Mouse (Mus musculus) limb, embryonic 13.5 days (tissue): ENCODE results near the gene Stim1. TPM values are rescaled to one million over a fixed set of nuclear protein-coding genes. Genes with fewer than 3 reads are reported as not detected.

ENCODE experiments used
- ATAC-seq: fragments of 200-750 bp; cut with Nextera tagmentation; 2 replicates; pipeline ENCODE4 v1.8.0; 2017; ENCODE audit warnings: low read depth, moderate number of reproducible peaks, moderate TSS enrichment; ENCODE audit not compliant: low FRiP score
- H3K27ac ChIP-seq: fragments of 300-500 bp; sonication (generic); 2 replicates; pipeline ENCODE4 v1.5.1; 2015; ENCODE audit warnings: inconsistent platforms, mild to moderate bottlenecking, moderate library complexity
- H3K27me3 ChIP-seq: fragments of 300-500 bp; sonication (generic); 2 replicates; pipeline ENCODE4 v1.6.1; 2015; ENCODE audit warnings: mild to moderate bottlenecking, inconsistent platforms
- H3K36me3 ChIP-seq: fragments of 300-500 bp; sonication (generic); 2 replicates; pipeline ENCODE4 v1.6.1; 2015; ENCODE audit warnings: inconsistent platforms, mild to moderate bottlenecking, moderate library complexity
- H3K4me1 ChIP-seq: fragments of 300-500 bp; sonication (generic); 2 replicates; pipeline ENCODE4 v1.6.1; 2015; ENCODE audit warnings: inconsistent platforms
- H3K4me2 ChIP-seq: fragments of 300-500 bp; sonication (generic); replicated peaks from 2 replicates; pipeline ENCODE4 v1.6.1; 2015; ENCODE audit warnings: inconsistent platforms, mild to moderate bottlenecking, moderate library complexity
- H3K4me3 ChIP-seq: fragments of 300-500 bp; sonication (generic); 2 replicates; pipeline ENCODE4 v1.5.1; 2015; ENCODE audit warnings: moderate library complexity, mild to moderate bottlenecking, inconsistent platforms
- H3K9ac ChIP-seq: fragments of 300-500 bp; sonication (generic); 2 replicates; pipeline ENCODE4 v1.6.1; 2015; ENCODE audit warnings: mild to moderate bottlenecking, inconsistent platforms
- H3K9me3 ChIP-seq: fragments of 300-500 bp; sonication (generic); 2 replicates; pipeline ENCODE4 v1.6.1; 2016; ENCODE audit warnings: inconsistent platforms
- WGBS: fragments of 180-500 bp; shearing (Covaris S2); methylation state at CpG from one replicate; pipeline ENCODE4 v1.1.7; 2015; 5-methylcytosine and 5-hydroxymethylcytosine counted together
- polyA plus RNA-seq: library from polyadenylated mRNA; unstranded; fragments of >200 nt; fragmentation: Nextera tagmentation; extraction: Ambion mirVana; gene quantifications from 2 replicates; pipeline ENCODE4 v1.2.1, GENCODE M21; 2015

The Stim1 gene
- polyA plus RNA-seq, 1 experiment from 2014 or later: 23.7 TPM

DNA sequence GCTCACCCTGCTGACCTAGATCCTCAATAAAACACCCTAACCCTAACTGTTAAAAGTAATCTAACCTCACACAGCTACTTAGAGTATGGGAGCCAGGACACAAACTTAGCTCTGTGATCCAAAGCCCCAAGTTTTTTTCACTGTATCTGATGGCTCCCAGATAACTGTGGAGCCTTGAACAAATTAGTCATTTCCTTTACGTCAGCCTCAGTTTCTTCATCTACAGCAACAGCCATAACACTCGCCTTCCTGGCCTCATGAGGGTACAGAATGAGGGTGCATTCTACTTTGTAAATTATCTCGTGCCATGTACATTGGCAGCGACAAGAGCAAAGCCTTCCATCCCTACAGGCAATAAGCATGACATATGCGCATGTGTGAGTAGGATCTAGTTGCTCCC is 25.2 kb upstream of the Stim1 start:
- Histone ChIP-seq H3K4me1 (peaks cover 27% of the 10 kb centered on the region), H3K4me3 (no peak overlapping the region), H3K27ac (no peak overlapping the region), H3K27me3 (no peaks in the 10 kb centered on the region), H3K4me2 (no peak overlapping the region), H3K9ac (no peak overlapping the region), H3K9me3 (no peaks in the 10 kb centered on the region), H3K36me3 (peaks cover 51% of the 10 kb centered on the region)
- 82% methylated on average over 5 of the region's 5 CpGs for WGBS
- ATAC-seq: no peak

DNA sequence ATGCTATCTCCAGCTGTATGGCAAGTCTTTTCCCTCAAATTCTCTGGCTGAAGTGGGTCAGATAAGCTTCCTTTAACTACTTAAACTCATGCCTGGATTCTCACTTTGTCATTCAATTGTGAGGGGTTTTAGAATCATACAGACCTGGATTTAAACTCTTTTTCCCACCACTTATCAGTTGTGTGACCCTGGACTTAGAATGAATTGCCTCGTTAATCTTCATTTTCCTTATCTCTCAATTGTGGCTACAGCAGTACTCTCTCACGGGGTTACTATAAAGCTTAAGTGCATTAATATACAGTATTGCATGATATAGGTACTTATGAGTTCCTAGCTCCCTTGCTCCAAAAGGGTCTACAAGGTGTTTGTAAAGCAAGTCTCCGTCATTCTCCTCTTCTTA is 24.7 kb upstream of the Stim1 start:
- 83% methylated on average over 3 of the region's 3 CpGs for WGBS
- H3K9me3 ChIP-seq: no peaks in the 10 kb centered on the region
- H3K4me2 ChIP-seq: no peak overlapping the region
- H3K4me1 ChIP-seq: peaks cover 32% of the 10 kb centered on the region
- no peaks in the 10 kb centered on the region for H3K27me3 ChIP-seq
- no peak overlapping the region for H3K27ac ChIP-seq
- no peak overlapping the region for H3K4me3 ChIP-seq
- ATAC-seq: no peak
- H3K9ac ChIP-seq: no peak overlapping the region
- H3K36me3 ChIP-seq: peaks cover 46% of the 10 kb centered on the region

DNA sequence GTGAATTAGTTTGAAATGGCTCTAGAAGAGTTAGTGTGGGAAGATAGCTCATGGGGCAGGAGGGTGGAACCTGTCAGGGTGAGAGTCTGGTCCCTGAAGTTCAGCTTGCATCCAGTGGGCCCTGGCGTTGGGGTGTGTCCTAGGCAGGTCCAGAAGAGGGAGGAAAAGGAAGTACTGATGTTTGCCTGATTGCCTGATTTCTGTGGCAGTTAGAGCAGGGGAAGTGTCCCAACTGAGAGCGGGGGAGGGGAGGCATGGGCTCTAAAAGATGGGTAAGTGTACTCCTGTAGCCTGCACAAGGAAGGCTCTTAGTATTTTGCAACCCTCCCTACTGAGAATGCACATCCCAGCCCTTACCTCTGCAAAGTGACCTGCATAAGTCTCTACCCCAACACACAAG is 23.7 kb upstream of the Stim1 start:
- WGBS: 70% methylated on average over 2 of the region's 2 CpGs
- ATAC-seq: no peak
- no peaks in the 10 kb centered on the region for H3K9me3 ChIP-seq
- H3K4me2 ChIP-seq: no peak overlapping the region
- no peaks in the 10 kb centered on the region for H3K27me3 ChIP-seq
- peaks cover 42% of the 10 kb centered on the region for H3K4me1 ChIP-seq
- no peak overlapping the region for H3K27ac ChIP-seq
- H3K36me3 ChIP-seq: peaks cover 36% of the 10 kb centered on the region
- no peak overlapping the region for H3K4me3 ChIP-seq
- no peak overlapping the region for H3K9ac ChIP-seq

DNA sequence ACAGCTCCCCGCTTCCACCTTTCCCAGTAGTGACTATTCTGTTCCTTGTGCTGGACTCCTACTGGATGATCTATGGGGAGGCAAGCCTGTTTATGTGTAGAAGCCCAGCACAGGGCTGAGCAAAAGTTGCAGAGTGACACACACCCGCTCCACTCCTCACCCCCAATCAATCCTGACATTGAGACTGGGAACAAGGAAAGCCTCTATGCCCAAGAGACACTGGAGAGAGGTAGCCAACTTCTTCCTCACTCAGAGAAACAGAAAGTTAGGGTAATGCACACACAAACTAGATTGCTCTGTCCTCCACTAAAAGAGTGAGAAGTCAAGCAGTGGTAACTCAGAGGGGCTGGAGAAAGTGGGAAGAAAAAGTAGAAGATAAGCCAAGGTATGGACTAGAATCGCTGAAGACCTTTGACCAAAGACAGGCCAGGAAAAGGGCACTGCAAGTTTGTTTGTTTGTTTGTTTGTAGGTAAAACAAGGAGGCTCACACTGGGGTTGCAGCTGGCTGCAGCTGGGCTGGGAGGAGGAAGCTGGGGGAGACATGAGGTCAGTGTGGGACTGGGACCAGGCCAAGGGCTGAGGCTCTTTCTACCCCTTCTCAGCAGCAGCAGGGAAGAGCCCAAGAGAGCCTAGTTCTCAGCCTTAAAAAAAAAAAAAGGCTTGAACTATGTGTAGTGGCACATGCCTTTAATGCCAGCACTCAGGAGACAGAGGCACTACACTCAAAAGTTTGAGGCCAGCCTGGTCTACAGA is 22.6 kb upstream of the Stim1 start:
- H3K4me3 ChIP-seq: no peak overlapping the region
- H3K9me3 ChIP-seq: no peaks in the 10 kb centered on the region
- H3K36me3 ChIP-seq: peaks cover 25% of the 10 kb centered on the region
- peaks cover 45% of the 10 kb centered on the region for H3K4me1 ChIP-seq
- H3K9ac ChIP-seq: no peak overlapping the region
- H3K27me3 ChIP-seq: no peaks in the 10 kb centered on the region
- H3K4me2 ChIP-seq: no peak overlapping the region
- no peak overlapping the region for H3K27ac ChIP-seq
- 88% methylated on average over 3 of the region's 3 CpGs for WGBS
- ATAC-seq: no peak

GRCm38 (mm10) chr7:102245775-102246174 is 21.8 kb upstream of the Stim1 start:
- no peak for ATAC-seq
- H3K4me1 ChIP-seq: peaks cover 45% of the 10 kb centered on the region
- no peaks in the 10 kb centered on the region for H3K27me3 ChIP-seq
- no peak overlapping the region for H3K4me3 ChIP-seq
- peak overlapping the region; percentile 51 for H3K9ac ChIP-seq
- H3K27ac ChIP-seq: 0 out of 2 replicates have a peak overlapping the region, but pooled peaks have one; percentile 12
- peaks cover 17% of the 10 kb centered on the region for H3K36me3 ChIP-seq
- H3K4me2 ChIP-seq: no peak overlapping the region
- H3K9me3 ChIP-seq: no peaks in the 10 kb centered on the region
- WGBS: 11% methylated on average over 1 of the region's 1 CpGs

DNA sequence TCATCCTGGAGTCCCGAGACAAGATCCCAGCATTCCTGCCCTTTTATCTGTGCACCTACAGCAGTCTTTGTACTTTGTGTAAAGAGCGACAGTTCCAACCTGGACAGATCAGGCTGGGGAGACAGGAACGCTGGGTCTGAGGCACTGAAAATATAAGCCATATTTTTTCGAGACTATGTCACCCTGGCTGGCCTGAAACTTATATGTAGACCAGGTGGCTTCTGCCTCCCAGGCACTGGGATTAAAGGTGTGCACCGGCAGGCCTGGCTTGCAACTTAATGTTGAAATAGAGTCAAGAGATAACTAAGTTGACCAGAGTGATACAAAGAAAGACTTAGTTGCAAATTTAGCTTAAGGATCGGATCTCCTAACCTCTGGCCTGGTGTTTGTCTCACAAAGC is 21.3 kb upstream of the Stim1 start:
- Histone ChIP-seq H3K9me3 (no peaks in the 10 kb centered on the region), H3K27ac (no peak overlapping the region), H3K27me3 (no peaks in the 10 kb centered on the region), H3K9ac (peak overlapping the region; percentile 51), H3K4me3 (no peak overlapping the region), H3K4me1 (peaks cover 48% of the 10 kb centered on the region), H3K36me3 (peaks cover 12% of the 10 kb centered on the region), H3K4me2 (no peak overlapping the region)
- no peak for ATAC-seq
- 46% methylated on average over 6 of the region's 6 CpGs for WGBS

- H3K4me2 ChIP-seq: peak overlapping the region; percentile 87
- H3K36me3 ChIP-seq: 0 out of 2 replicates have a peak, but pooled peaks cover 4% of the 10 kb centered on the region
- no peaks in the 10 kb centered on the region for H3K27me3 ChIP-seq
- no peak for ATAC-seq
- H3K9me3 ChIP-seq: no peaks in the 10 kb centered on the region
- peak overlapping the region; percentile 79 for H3K4me3 ChIP-seq
- 42% methylated on average over 12 of the region's 12 CpGs for WGBS
- peak overlapping the region; percentile 85; the same call in 1 of the 2 replicates for H3K9ac ChIP-seq
- H3K4me1 ChIP-seq: peaks cover 49% of the 10 kb centered on the region
- no peak overlapping the region for H3K27ac ChIP-seq
Observed at GRCm38 (mm10) chr7:102246956-102247797, 20.4 kb upstream of the Stim1 start.

- Histone ChIP-seq H3K9ac (peak overlapping the region; percentile 85), H3K4me2 (peak overlapping the region; percentile 87), H3K27me3 (no peaks in the 10 kb centered on the region), H3K4me3 (peak overlapping the region; percentile 79), H3K9me3 (no peaks in the 10 kb centered on the region), H3K27ac (peak overlapping the region; percentile 98; the same call in 1 of the 2 replicates), H3K36me3 (0 out of 2 replicates have a peak, but pooled peaks cover 3% of the 10 kb centered on the region), H3K4me1 (peaks cover 49% of the 10 kb centered on the region)
- no peak for ATAC-seq
- WGBS: 24% methylated on average over 16 of the region's 16 CpGs
Observed at GRCm38 (mm10) chr7:102248691-102249404, 18.8 kb upstream of the Stim1 start.

- Histone ChIP-seq H3K4me3 (peak overlapping the region; percentile 79), H3K36me3 (0 out of 2 replicates have a peak, but pooled peaks cover 3% of the 10 kb centered on the region), H3K27me3 (no peaks in the 10 kb centered on the region), H3K4me1 (peaks cover 49% of the 10 kb centered on the region), H3K27ac (peak overlapping the region; percentile 98), H3K4me2 (peak overlapping the region; percentile 87), H3K9me3 (no peaks in the 10 kb centered on the region), H3K9ac (peak overlapping the region; percentile 85)
- under 1% methylated on average over 23 of the region's 23 CpGs for WGBS
- peak; percentile 40 for ATAC-seq
Observed at GRCm38 (mm10) chr7:102249531-102249895, 18.1 kb upstream of the Stim1 start.

DNA sequence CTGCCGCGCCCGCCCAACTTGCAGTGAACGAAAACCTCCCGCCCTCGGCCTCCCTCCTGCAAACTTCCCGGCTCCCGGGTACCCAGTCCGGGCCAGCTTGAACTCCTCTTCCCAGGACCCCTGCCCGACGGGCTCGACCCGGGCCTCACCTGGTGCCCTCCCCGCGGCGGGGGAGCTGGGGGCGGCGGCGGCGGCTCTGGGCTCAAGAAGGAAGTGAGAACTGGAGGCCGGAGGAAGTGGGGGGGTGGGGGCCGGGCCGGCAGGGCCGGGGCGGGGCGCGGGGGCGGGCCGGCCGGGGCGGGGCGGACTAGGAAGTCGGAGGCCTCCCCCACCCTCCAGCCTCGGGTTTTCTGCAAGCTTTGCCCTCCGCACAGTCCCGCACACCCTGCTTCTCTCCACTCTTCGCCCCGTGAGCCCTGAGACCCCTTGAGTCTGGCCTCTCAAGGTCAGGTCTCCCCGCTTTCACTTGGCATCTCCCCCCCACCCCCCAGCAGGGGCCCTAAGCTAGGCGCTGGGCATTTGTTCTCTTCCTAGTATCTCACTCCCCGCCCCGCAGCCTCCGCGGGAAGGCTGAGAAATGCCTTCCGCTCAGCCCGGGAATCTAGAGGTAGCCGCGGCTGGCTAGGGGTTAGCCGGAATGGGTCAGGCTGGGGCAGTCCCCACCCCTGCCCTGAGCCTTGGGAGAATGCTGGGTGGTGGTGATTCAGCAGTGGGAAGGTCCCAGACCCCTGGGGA is 17.5 kb upstream of the Stim1 start:
- Histone ChIP-seq H3K9ac (peak overlapping the region; percentile 85), H3K36me3 (no peaks in the 10 kb centered on the region), H3K4me2 (peak overlapping the region; percentile 87), H3K27ac (peak overlapping the region; percentile 98), H3K9me3 (no peaks in the 10 kb centered on the region), H3K4me1 (peaks cover 44% of the 10 kb centered on the region), H3K4me3 (peak overlapping the region; percentile 79), H3K27me3 (no peaks in the 10 kb centered on the region)
- peak; percentile 87 for ATAC-seq
- WGBS: under 1% methylated on average over 31 of the region's 49 CpGs

DNA sequence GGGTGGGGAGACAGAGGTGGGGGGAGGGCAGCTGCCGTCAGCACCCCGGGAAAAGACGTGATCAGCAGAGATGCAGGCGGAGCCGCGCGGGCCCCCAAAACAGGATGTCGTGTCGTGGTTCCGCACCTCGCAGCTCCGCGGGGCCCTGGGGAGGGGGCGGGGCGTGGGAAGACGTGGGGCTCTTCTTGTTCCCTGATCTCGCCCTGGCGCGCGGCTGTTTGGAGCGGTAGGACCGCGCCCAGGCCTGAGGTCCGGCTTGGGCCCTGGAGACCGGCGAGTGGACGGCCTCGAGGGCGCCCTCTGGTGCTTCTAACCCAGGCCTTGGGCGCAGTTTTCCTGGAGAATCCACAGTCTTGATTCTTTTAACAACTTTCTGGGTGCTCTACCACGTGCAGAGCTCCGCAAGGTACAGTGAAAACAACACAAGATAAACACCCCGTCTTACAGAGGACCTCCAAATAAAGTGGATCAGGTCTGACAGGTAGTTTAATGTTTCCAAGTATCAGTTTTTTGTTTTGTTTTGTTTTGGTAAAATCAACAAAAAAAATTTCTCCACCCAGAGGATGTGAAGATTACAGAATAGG is 16.9 kb upstream of the Stim1 start:
- Histone ChIP-seq H3K9me3 (no peaks in the 10 kb centered on the region), H3K9ac (peak overlapping the region; percentile 85), H3K4me2 (peak overlapping the region; percentile 87), H3K4me1 (peaks cover 39% of the 10 kb centered on the region), H3K27me3 (no peaks in the 10 kb centered on the region), H3K27ac (peak overlapping the region; percentile 98), H3K36me3 (no peaks in the 10 kb centered on the region), H3K4me3 (peak overlapping the region; percentile 79)
- peak; percentile 77 for ATAC-seq
- WGBS: under 1% methylated on average over 33 of the region's 33 CpGs
